Mouse (Mus musculus) liver, adult 2 months (tissue): ENCODE data around the gene Olfr787. TPM values are rescaled to one million over a fixed set of nuclear protein-coding genes. Genes with fewer than 3 reads are reported as not detected.

ENCODE experiments used
- DNase-seq: peaks from one replicate; pipeline ENCODE4 v3.0.0-alpha.2; 2011; ENCODE audit warnings: low read depth, low spot score; ENCODE audit errors: extremely low read depth
- H3K27ac ChIP-seq: fragments of 200-500 bp; replicated peaks from 2 replicates; pipeline ENCODE4 v1.5.1; 2012; ENCODE audit warnings: low read depth, mild to moderate bottlenecking, control low read depth, inconsistent platforms, low read length; ENCODE audit not compliant: insufficient read depth
- H3K27me3 ChIP-seq: fragments of 200-500 bp; 2 replicates; pipeline ENCODE4 v1.6.1; 2012; ENCODE audit warnings: mild to moderate bottlenecking, moderate library complexity, low read length, inconsistent platforms; ENCODE audit not compliant: control insufficient read depth, insufficient read depth
- H3K36me3 ChIP-seq: fragments of 200-500 bp; 2 replicates; pipeline ENCODE4 v1.6.1; 2012; ENCODE audit warnings: low read length, inconsistent platforms; ENCODE audit not compliant: control insufficient read depth, insufficient read depth
- H3K4me1 ChIP-seq: fragments of 200-500 bp; 2 replicates; pipeline ENCODE4 v1.6.1; 2011; ENCODE audit warnings: low read length; ENCODE audit not compliant: control insufficient read depth, insufficient read depth
- H3K4me3 ChIP-seq: fragments of 200-500 bp; 2 replicates; pipeline ENCODE4 v1.5.1; 2011; ENCODE audit warnings: low read depth, mild to moderate bottlenecking, control low read depth, low read length, moderate library complexity; ENCODE audit not compliant: insufficient read depth
- H3K79me2 ChIP-seq: fragments of 200-500 bp; 2 replicates; pipeline ENCODE4 v1.6.1; 2012; ENCODE audit warnings: inconsistent platforms, mild to moderate bottlenecking, low read length, moderate library complexity; ENCODE audit not compliant: control insufficient read depth, insufficient read depth
- H3K9ac ChIP-seq: fragments of 200-500 bp; 2 replicates; pipeline ENCODE4 v1.6.1; 2012; ENCODE audit warnings: low read depth, mild to moderate bottlenecking, control low read depth, inconsistent platforms, low read length
- CTCF ChIP-seq: fragments of 200-500 bp; IDR thresholded peaks from 2 replicates; pipeline ENCODE4 v1.5.1; 2011; ENCODE audit warnings: low read depth, low read length, control low read depth
- POLR2A ChIP-seq: fragments of 200-500 bp; IDR thresholded peaks from 2 replicates; pipeline ENCODE4 v1.6.1; 2011; ENCODE audit warnings: low read length, control low read depth; ENCODE audit not compliant: insufficient read depth; ENCODE audit errors: extremely low read depth
- WGBS: fragments of 180-500 bp; shearing (Covaris S2); methylation state at CpG from one replicate; pipeline ENCODE4 v1.1.7; 2018; 5-methylcytosine and 5-hydroxymethylcytosine counted together
- polyA plus RNA-seq: library from polyadenylated mRNA; depleted of rRNA; stranded (reverse); fragments of >200 nt; gene quantifications from 2 replicates; pipeline ENCODE4 v1.2.3, GENCODE M21; 2012; rRNA removed
- total RNA-seq: library from RNA; depleted of rRNA; stranded (reverse); fragments of >200 nt; gene quantifications from 2 replicates; pipeline ENCODE4 v1.2.3, GENCODE M21; 2014; rRNA removed

The Olfr787 gene
- total and polyA plus RNA-seq, 2 experiments, result not detected

DNA sequence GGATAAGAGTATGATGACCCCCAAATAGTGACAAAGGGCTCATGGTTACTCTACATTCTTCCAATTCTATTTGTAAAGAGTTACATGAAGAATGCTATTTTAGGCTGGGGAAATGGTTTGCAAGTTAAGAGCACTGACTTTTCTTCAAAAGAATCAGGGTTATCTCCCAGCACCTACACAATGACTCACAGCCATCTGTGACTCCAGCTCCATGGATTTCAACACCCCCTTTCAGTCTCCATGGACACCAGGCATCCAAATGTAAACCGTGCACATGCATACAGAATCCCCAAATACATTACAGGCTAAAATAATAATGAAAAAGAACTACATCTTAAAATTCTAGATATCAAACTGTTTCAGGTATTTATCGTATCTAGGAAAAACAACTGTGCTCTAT lies 28.4 kb downstream of the Olfr787 start:
- no peaks in the 10 kb centered on the region for H3K79me2 ChIP-seq
- H3K9ac ChIP-seq, result no peak overlapping the region
- H3K27me3 ChIP-seq, result no peaks in the 10 kb centered on the region
- DNase-seq, result no peak
- WGBS, result 75% methylated on average over 2 of the region's 2 CpGs
- no peak overlapping the region for H3K4me3 ChIP-seq
- H3K4me1 ChIP-seq, result no peaks in the 10 kb centered on the region
- TF ChIP-seq CTCF, result no peak
- no peak overlapping the region for H3K27ac ChIP-seq
- H3K36me3 ChIP-seq, result no peaks in the 10 kb centered on the region

DNA sequence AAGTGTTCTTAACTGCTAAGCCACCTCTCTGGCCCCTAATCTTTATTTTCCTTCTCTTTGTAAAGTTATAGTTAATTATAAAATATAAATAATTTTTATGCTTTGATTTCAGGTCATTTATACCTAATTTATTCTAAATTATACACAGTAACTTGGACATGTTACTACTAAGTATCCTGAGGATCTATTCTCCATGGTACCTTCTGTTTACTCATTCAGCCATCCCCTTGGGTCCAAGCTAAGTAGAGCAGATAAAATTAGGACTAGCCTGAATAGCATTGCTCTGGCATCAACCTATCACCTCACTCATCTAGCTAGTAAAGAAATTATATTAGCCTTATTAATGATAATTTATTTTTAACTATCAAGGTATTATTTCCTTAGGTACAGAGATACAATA lies 36.5 kb downstream of the Olfr787 start, which contains the start of gene Olfr790:
TSS of gene Olfr790 (plus strand) at position 301 of the 400 bp plus-strand sequence.
- H3K36me3 ChIP-seq, result no peaks in the 10 kb centered on the region
- no peaks in the 10 kb centered on the region for H3K27me3 ChIP-seq
- DNase-seq, result no peak
- no peaks in the 10 kb centered on the region for H3K79me2 ChIP-seq
- H3K27ac ChIP-seq, result no peak within 1 kb of the TSS
- TF ChIP-seq CTCF, result no peak
- no peak for TF ChIP-seq POLR2A
- H3K4me3 ChIP-seq, result no peak within 1 kb of the TSS
- H3K4me1 ChIP-seq, result no peaks in the 10 kb centered on the region
- no peak within 1 kb of the TSS for H3K9ac ChIP-seq

Other genes starting within 250 kb of the Olfr787 start
- not detected in 2 replicates for gene Olfr774, start 225.7 kb upstream of the Olfr787 start, total RNA-seq
- gene Olfr774, start 225.7 kb upstream of the Olfr787 start, polyA plus RNA-seq, result not detected in 2 replicates
- not detected in 2 replicates for gene Olfr775, start 213.4 kb upstream of the Olfr787 start, total RNA-seq
- gene Olfr775, start 213.4 kb upstream of the Olfr787 start, polyA plus RNA-seq, result not detected in 2 replicates
- not detected in 2 replicates for gene Olfr776, start 202.7 kb upstream of the Olfr787 start, total RNA-seq
- not detected in 2 replicates for gene Olfr776, start 202.7 kb upstream of the Olfr787 start, polyA plus RNA-seq
- not detected in 2 replicates for gene Olfr777, start 190.4 kb upstream of the Olfr787 start, total RNA-seq
- not detected in 2 replicates for gene Olfr777, start 190.4 kb upstream of the Olfr787 start, polyA plus RNA-seq
- gene Olfr780, start 143.7 kb upstream of the Olfr787 start, total RNA-seq, result not detected in 2 replicates
- gene Olfr780, start 143.7 kb upstream of the Olfr787 start, polyA plus RNA-seq, result not detected in 2 replicates
- not detected in 2 replicates for gene Olfr781, start 133.0 kb upstream of the Olfr787 start, total RNA-seq
- not detected in 2 replicates for gene Olfr781, start 133.0 kb upstream of the Olfr787 start, polyA plus RNA-seq
- not detected in 2 replicates for gene Olfr782, start 113.0 kb upstream of the Olfr787 start, total RNA-seq
- gene Olfr782, start 113.0 kb upstream of the Olfr787 start, polyA plus RNA-seq, result not detected in 2 replicates
- gene Olfr784, start 77.8 kb upstream of the Olfr787 start, total RNA-seq, result 0.09 and 0.13 TPM in 2 replicates
- not detected in 2 replicates for gene Olfr784, start 77.8 kb upstream of the Olfr787 start, polyA plus RNA-seq
- not detected in 2 replicates for gene Olfr785, start 56.4 kb upstream of the Olfr787 start, total RNA-seq
- gene Olfr785, start 56.4 kb upstream of the Olfr787 start, polyA plus RNA-seq, result not detected in 2 replicates
- not detected in 2 replicates for gene Olfr786, start 34.6 kb upstream of the Olfr787 start, total RNA-seq
- gene Olfr786, start 34.6 kb upstream of the Olfr787 start, polyA plus RNA-seq, result not detected in 2 replicates
- not detected in 2 replicates for gene Olfr788, start 9.1 kb downstream of the Olfr787 start, total RNA-seq
- not detected in 2 replicates for gene Olfr788, start 9.1 kb downstream of the Olfr787 start, polyA plus RNA-seq
- not detected in 2 replicates for gene Olfr789, start 22.9 kb downstream of the Olfr787 start, total RNA-seq
- not detected in 2 replicates for gene Olfr789, start 22.9 kb downstream of the Olfr787 start, polyA plus RNA-seq
- not detected in 2 replicates for gene Olfr790, start 36.6 kb downstream of the Olfr787 start, total RNA-seq
- not detected in 2 replicates for gene Olfr790, start 36.6 kb downstream of the Olfr787 start, polyA plus RNA-seq
- gene Olfr791, start 59.9 kb downstream of the Olfr787 start, total RNA-seq, result not detected in 2 replicates
- not detected in 2 replicates for gene Olfr791, start 59.9 kb downstream of the Olfr787 start, polyA plus RNA-seq
- not detected in 2 replicates for gene Olfr792, start 77.3 kb downstream of the Olfr787 start, total RNA-seq
- not detected in 2 replicates for gene Olfr792, start 77.3 kb downstream of the Olfr787 start, polyA plus RNA-seq
- not detected in 2 replicates for gene Olfr794, start 105.8 kb downstream of the Olfr787 start, total RNA-seq
- gene Olfr794, start 105.8 kb downstream of the Olfr787 start, polyA plus RNA-seq, result not detected in 2 replicates
- not detected in 2 replicates for gene Olfr796, start 150.7 kb downstream of the Olfr787 start, total RNA-seq
- gene Olfr796, start 150.7 kb downstream of the Olfr787 start, polyA plus RNA-seq, result not detected in 2 replicates
- not detected in 2 replicates for gene Olfr798, start 166.1 kb downstream of the Olfr787 start, total RNA-seq
- gene Olfr798, start 166.1 kb downstream of the Olfr787 start, polyA plus RNA-seq, result not detected in 2 replicates
- gene Olfr799, start 175.6 kb downstream of the Olfr787 start, total RNA-seq, result not detected in 2 replicates
- gene Olfr799, start 175.6 kb downstream of the Olfr787 start, polyA plus RNA-seq, result not detected in 2 replicates
- gene Olfr800, start 195.8 kb downstream of the Olfr787 start, total RNA-seq, result not detected in 2 replicates
- gene Olfr800, start 195.8 kb downstream of the Olfr787 start, polyA plus RNA-seq, result not detected in 2 replicates
- not detected in 2 replicates for gene Olfr801, start 212.0 kb downstream of the Olfr787 start, total RNA-seq
- gene Olfr801, start 212.0 kb downstream of the Olfr787 start, polyA plus RNA-seq, result not detected in 2 replicates
- not detected in 2 replicates for gene Olfr802, start 226.3 kb downstream of the Olfr787 start, total RNA-seq
- not detected in 2 replicates for gene Olfr802, start 226.3 kb downstream of the Olfr787 start, polyA plus RNA-seq
- not detected in 2 replicates for gene Olfr803, start 232.4 kb downstream of the Olfr787 start, total RNA-seq
- not detected in 2 replicates for gene Olfr803, start 232.4 kb downstream of the Olfr787 start, polyA plus RNA-seq
- gene Olfr804, start 241.3 kb downstream of the Olfr787 start, total RNA-seq, result not detected in 2 replicates
- not detected in 2 replicates for gene Olfr804, start 241.3 kb downstream of the Olfr787 start, polyA plus RNA-seq